Mouse (Mus musculus) granulocyte monocyte progenitor cell, adult 5-6 weeks (primary cell): ENCODE measurements around the gene Gm4881. TPM values are rescaled to one million over a fixed set of nuclear protein-coding genes. Genes with fewer than 3 reads are reported as not detected.

ENCODE experiments used
- ATAC-seq: replicated peaks from 2 replicates; pipeline ENCODE4 v1.8.0; 2016; ENCODE audit warnings: mild to moderate bottlenecking, moderate TSS enrichment, inconsistent platforms; ENCODE audit not compliant: poor library complexity, severe bottlenecking
- total RNA-seq, 2 experiments: library from RNA; stranded (forward) in 1 of 2; stranded (reverse) in 1 of 2; fragments of 200-712, 200-1000 nt in 1 of 2; fragments of >200 nt in 1 of 2; fragmentation: Nextera tagmentation in 1 of 2; gene quantifications; 2 replicates each; pipeline ENCODE4 v1.2.3; 2014 to 2017

Gene Gm4881
- total RNA-seq, 2 experiments from 2014 or later = not detected

DNA sequence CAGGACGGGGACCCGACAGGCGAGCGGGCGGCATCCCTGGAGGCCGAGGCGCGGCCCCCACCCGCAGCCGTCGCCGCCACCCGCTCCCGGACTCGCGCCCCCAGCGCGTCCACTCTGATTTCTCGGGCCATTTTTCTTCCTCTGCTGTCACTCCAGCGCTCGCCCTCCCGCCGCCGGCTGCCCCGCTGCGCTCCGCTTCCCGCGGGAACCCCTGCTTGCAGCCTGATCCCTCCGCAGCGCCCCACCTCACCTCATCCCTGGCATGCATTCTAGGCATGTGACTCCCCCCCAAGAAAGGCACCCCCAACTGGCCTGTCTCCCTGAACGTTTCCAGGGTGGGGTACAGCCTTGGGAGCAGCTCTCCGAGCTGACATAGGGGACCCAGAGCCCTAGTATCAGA lies 10.9 kb upstream of the Gm4881 start:
- no peak for ATAC-seq

DNA sequence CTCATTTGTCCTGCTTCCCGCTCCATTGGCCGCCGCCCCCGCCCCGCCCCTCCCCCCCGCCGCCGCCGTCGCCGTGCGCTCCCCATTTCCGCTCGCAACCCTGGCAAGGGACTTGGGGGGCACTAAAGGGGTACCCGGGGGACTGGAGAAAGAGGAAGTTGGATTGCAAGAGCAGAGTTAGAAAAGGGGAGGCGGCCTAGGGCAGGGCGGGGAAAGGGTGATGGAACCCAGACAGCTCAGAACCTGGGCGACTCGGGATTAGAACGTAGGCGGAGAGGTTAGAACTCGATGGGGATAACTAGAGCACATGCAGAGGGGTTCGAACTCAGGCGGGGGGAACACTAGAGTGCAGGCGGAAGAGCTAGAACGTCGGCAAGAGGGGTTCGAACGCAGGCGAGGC lies 10.2 kb upstream of the Gm4881 start:
- peak; percentile 87 for ATAC-seq

GRCm38 (mm10) chr7:24953966-24954365 lies 9.7 kb upstream of the Gm4881 start:
- ATAC-seq = no peak

- ATAC-seq = peak; percentile 65
Measured at GRCm38 (mm10) chr7:24949958-24950623, 5.8 kb upstream of the Gm4881 start.

DNA sequence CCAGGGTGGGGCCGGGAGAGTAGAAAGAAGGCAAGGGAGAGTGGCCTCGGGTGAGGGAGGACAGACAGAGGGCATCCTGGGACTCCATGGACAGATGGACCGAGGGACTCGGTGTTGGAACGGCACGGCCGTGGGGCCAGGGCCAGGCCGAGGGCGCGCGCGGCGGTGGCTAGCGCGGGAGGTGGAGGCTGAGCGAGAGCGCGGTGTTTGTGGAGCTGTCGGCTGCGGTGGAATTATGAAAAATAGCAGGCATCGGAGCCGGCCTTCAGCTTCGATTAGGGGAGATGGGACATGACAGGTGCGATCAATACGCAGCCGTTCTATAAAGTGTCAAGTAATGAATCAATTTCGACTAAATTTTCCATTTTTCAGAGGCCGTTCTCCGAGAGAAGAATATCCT lies 4.5 kb upstream of the Gm4881 start:
- ATAC-seq = no peak

DNA sequence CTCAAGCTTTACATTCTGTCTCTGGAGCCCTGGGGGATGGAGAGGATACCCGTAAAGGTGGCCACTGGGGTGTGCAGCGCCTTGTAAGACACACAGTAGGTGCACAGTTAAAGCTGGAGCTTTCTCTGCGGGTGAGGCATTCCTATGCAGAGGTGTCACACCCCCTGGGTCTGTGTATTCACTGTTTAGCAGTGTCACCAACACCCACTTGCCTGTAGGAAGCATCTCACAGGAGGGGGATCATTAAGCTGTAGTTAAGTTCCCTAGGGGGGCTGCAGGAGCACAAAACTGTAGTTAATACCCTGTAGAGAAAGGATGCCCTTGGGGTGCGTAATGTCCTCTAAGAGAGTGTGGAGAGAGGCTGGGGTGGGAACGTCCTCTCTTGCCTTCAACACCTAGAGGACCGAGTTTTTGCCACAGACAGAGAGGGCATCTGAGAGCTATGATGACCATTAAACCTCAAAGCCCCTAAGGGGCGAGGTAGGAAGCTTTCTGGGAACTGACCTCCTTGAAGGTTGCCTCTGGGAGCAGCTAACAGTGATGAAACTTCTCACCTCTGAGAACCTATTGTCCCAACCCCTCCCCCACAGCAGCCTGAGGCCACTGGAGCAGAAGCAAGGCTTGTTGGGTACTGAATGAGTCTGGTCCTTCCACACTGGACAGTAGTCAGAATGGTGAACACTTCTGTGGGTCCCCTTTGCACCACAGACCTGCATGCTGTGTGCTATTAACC lies 3.2 kb upstream of the Gm4881 start:
- ATAC-seq = no peak

- ATAC-seq = no peak
Measured at GRCm38 (mm10) chr7:24943641-24944040, 653 bp downstream of the Gm4881 start.

- ATAC-seq = peak; percentile 9; the same call in 1 of the 2 replicates
Measured at GRCm38 (mm10) chr7:24931651-24932050, 12.6 kb downstream of the Gm4881 start.

- 0 out of 2 replicates have a peak, but pooled peaks have one; percentile 13 for ATAC-seq
Measured at GRCm38 (mm10) chr7:24930475-24930874, 13.8 kb downstream of the Gm4881 start.

DNA sequence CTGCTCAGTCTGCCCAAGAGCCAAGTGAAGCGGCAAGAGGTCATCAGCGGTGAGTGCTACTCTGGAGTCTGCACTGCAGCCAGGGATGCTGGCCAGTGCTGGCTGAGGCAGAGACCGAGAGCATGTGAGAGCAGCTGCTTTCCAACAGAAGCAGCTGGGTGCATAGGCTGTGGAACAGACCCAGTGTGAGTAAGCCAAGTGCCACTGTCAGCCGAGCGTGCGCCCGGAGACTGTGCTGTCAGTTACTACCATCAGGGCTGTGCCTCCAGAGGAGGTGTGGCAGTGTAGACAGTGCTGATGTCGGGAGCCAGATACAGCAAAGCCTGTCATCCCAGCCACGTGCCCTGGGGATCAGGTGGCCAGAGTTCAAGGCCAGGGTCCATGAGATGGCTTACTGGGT lies 24.6 kb downstream of the Gm4881 start:
- no peak for ATAC-seq

- no peak for ATAC-seq
Measured at GRCm38 (mm10) chr7:24918763-24919323, 25.5 kb downstream of the Gm4881 start.

DNA sequence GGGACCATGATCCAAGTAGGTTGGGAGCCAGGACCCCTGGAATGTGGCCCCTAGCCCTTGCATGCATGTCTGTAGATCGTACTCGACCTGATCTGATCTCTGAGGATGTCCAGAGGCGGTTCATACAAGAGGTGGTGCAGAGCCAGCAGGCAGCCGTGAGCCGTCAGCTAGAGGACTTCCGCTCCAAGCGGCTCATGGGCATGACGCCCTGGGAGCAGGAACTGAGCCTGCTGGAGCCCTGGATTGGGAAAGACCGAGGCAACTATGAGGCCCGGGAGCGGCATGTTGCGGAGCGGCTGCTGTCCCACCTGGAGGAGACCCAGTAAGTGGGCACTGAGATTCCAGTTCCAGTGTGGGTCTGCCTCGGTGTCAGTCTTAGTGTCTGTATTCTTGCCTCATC lies 31.8 kb downstream of the Gm4881 start:
- ATAC-seq = no peak

DNA sequence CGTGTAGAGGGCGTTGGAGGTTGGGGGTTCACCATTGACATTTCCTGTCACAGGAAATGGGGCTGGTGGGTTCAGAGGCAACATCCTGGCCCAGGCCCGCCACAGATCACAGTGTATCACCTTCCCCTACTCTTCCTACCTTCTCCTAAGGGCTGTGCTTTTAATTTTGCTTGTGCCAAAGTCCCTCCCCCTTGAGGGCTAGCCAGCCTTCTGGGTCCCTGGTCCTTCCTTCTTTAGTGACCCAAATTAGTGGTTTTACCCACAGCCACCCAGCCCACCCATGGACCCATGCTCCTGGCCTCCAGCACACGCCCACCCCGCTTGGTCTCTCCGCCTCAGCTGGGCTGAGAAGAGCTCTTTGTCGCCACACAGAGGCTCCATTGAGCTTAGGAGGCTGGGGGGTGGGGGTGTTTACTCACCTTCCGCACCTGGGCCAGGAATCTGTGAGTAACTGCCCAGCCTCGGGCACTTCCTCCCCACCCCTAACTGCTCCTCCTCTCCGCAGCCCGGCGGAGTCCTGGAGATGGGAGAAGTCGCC lies 37.0 kb downstream of the Gm4881 start:
- peak; percentile 6; the same call in 1 of the 2 replicates for ATAC-seq

- no peak for ATAC-seq
Measured at GRCm38 (mm10) chr7:24906551-24906950, 37.7 kb downstream of the Gm4881 start.

DNA sequence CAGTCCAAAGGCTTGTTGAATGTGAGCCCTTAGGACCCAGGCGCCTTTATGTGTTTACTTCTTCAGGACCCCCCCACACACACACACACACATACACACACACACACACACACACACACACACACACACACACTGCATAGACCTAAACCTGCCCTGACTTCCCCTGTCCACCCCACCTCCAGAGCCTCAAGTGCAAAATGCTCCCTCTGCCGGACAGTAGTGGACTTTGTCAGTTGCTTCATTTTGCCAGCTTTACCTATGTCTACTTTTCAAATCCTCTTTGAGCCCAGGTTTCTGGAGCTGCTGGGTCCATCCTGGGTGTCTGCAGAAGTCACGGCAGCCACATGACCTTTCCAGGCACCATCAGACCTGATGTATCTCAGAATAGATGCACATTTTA lies 39.4 kb downstream of the Gm4881 start:
- peak; percentile 28 for ATAC-seq

- peak; percentile 80 for ATAC-seq
Measured at GRCm38 (mm10) chr7:24904070-24904483, 40.2 kb downstream of the Gm4881 start.

GRCm38 (mm10) chr7:24903444-24903825 lies 40.9 kb downstream of the Gm4881 start:
- no peak for ATAC-seq

GRCm38 (mm10) chr7:24902630-24903443 lies 41.5 kb downstream of the Gm4881 start, which contains the start of gene Arhgef1:
Arhgef1 (plus strand) TSS chr7:24902912.
- ATAC-seq = peak; percentile 32

DNA sequence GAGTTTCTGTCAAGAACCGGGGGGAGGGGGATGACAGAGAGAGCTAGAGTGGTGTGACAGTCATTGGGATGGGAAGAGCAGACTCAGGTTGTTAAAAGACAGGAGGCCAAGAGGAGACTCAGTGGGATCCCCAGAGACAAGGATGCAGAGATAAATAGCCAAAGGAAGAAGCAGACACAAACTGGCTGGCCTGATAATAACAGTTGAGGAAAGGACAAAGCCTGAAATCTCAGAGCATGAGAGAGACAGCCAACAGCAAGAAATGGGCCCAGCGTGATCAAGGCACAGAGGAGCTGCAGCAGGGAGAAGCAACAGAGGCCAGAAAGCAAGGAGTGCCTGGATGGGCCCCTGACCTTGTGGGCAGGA lies 42.0 kb downstream of the Gm4881 start:
- ATAC-seq = no peak

- peak; percentile 8; the same call in 1 of the 2 replicates for ATAC-seq
Measured at GRCm38 (mm10) chr7:24901842-24902241, 42.5 kb downstream of the Gm4881 start.
